Mouse (Mus musculus) heart, postnatal 0 days (tissue): Measurements from ENCODE around the gene Dlst. TPM values are rescaled to one million over a fixed set of nuclear protein-coding genes. Genes with fewer than 3 reads are reported as not detected.
A peak's percentile ranks its signal among the peaks of the same experiment; 100 is the strongest.

Source experiments
- ATAC-seq: fragments of 200-750 bp; cut with Nextera tagmentation; 2 replicates; pipeline ENCODE4 v1.8.0; 2017; ENCODE audit warnings: low read depth, moderate number of reproducible peaks, moderate library complexity; ENCODE audit not compliant: insufficient read depth
- DNase-seq: peaks from one replicate; pipeline ENCODE4 v3.0.0-alpha.2; 2016; ENCODE audit warnings: low spot score
- H3K27ac ChIP-seq: fragments of 300-500 bp; sonication (generic); 2 replicates; pipeline ENCODE4 v1.5.1; 2014; ENCODE audit warnings: low read depth, mild to moderate bottlenecking
- H3K27me3 ChIP-seq: fragments of 300-500 bp; sonication (generic); 2 replicates; pipeline ENCODE4 v1.6.1; 2014; ENCODE audit warnings: low read length, mixed read lengths; ENCODE audit not compliant: control insufficient read depth, insufficient read depth
- H3K36me3 ChIP-seq: fragments of 300-500 bp; sonication (generic); replicated peaks from 2 replicates; pipeline ENCODE4 v1.6.1; 2014; ENCODE audit warnings: low read length, mixed read lengths; ENCODE audit not compliant: control insufficient read depth, insufficient read depth
- H3K4me1 ChIP-seq: fragments of 300-500 bp; sonication (generic); 2 replicates; pipeline ENCODE4 v1.6.1; 2014; ENCODE audit warnings: antibody characterized with exemption; ENCODE audit not compliant: control insufficient read depth, insufficient read depth
- H3K4me2 ChIP-seq: fragments of 300-500 bp; sonication (generic); 2 replicates; pipeline ENCODE4 v1.6.1; 2014; ENCODE audit warnings: low read depth, mild to moderate bottlenecking, low read length, moderate library complexity
- H3K4me3 ChIP-seq: fragments of 300-500 bp; sonication (generic); 2 replicates; pipeline ENCODE4 v1.5.1; 2014; ENCODE audit warnings: low read depth, low read length
- H3K9ac ChIP-seq: fragments of 300-500 bp; sonication (generic); replicated peaks from 2 replicates; pipeline ENCODE4 v1.6.1; 2014; ENCODE audit warnings: low read depth, low read length, mixed read lengths
- H3K9me3 ChIP-seq: fragments of 300-500 bp; sonication (generic); replicated peaks from 2 replicates; pipeline ENCODE4 v1.6.1; 2016; ENCODE audit warnings: low read length; ENCODE audit not compliant: control insufficient read depth
- CTCF ChIP-seq: IDR thresholded peaks from 2 replicates; pipeline ENCODE4 v1.5.1; 2016; ENCODE audit warnings: antibody characterized with exemption, control low read depth, low read depth
- EP300 ChIP-seq: IDR thresholded peaks from 2 replicates; pipeline ENCODE4 v1.6.1; 2016; ENCODE audit warnings: antibody characterized with exemption, low read depth
- WGBS: fragments of 180-500 bp; shearing (Covaris S2); extraction: QIAGEN DNeasy Blood & Tissue Kit; methylation state at CpG from one replicate; pipeline ENCODE4 v1.1.7; 2014; 5-methylcytosine and 5-hydroxymethylcytosine counted together
- polyA plus RNA-seq: library from polyadenylated mRNA; unstranded; fragments of >200 nt; fragmentation: Nextera tagmentation; extraction: Ambion mirVana; gene quantifications from 2 replicates; pipeline ENCODE4 v1.2.1, GENCODE M21; 2015
- total RNA-seq: library from RNA; depleted of rRNA; stranded (reverse); fragments of >200 nt; gene quantifications from 2 replicates; pipeline ENCODE4 v1.2.3, GENCODE M21; 2014; ENCODE audit warnings: low replicate concordance

Dlst gene
- total and polyA plus RNA-seq, 2 experiments from 2014 or later = 269 to 341 TPM

- Histone ChIP-seq H3K4me1 (no peaks in the 10 kb centered on the region), H3K27ac (0 out of 2 replicates have a peak overlapping the region, but pooled peaks have one; percentile 21), H3K9me3 (no peaks in the 10 kb centered on the region), H3K4me2 (no peak overlapping the region), H3K27me3 (0 out of 2 replicates have a peak, but pooled peaks cover 4% of the 10 kb centered on the region), H3K36me3 (no peaks in the 10 kb centered on the region), H3K4me3 (no peak overlapping the region), H3K9ac (no peak overlapping the region)
- no peak for TF ChIP-seq CTCF
- TF ChIP-seq EP300 = no peak
- ATAC-seq = 0 out of 2 replicates have a peak, but pooled peaks have one; percentile 22
- DNase-seq = peak; percentile 19
- WGBS = 52% methylated on average over 9 of the region's 9 CpGs
Observed at GRCm38 (mm10) chr12:85145630-85146029, 35.0 kb downstream of the Dlst start.

GRCm38 (mm10) chr12:85146355-85146754 is 35.7 kb downstream of the Dlst start:
- Histone ChIP-seq H3K4me3 (no peak overlapping the region), H3K27me3 (peaks cover 8% of the 10 kb centered on the region; the same call in 1 of the 2 replicates), H3K9me3 (no peaks in the 10 kb centered on the region), H3K36me3 (no peaks in the 10 kb centered on the region), H3K4me2 (no peak overlapping the region), H3K9ac (no peak overlapping the region), H3K27ac (no peak overlapping the region), H3K4me1 (no peaks in the 10 kb centered on the region)
- ATAC-seq (0 out of 2 replicates have a peak, but pooled peaks have one; percentile 33), DNase-seq (peak; percentile 36)
- no peak for TF ChIP-seq CTCF
- TF ChIP-seq EP300 = no peak
- WGBS = 28% methylated on average over 9 of the region's 11 CpGs

- Histone ChIP-seq H3K4me2 (no peak overlapping the region), H3K4me3 (no peak overlapping the region), H3K9ac (no peak overlapping the region), H3K27me3 (peaks cover 12% of the 10 kb centered on the region), H3K36me3 (no peaks in the 10 kb centered on the region), H3K27ac (no peak overlapping the region), H3K9me3 (no peaks in the 10 kb centered on the region), H3K4me1 (no peaks in the 10 kb centered on the region)
- no peak for TF ChIP-seq CTCF
- no peak for TF ChIP-seq EP300
- WGBS = 79% methylated on average over 9 of the region's 9 CpGs
- DNase-seq = no peak
- ATAC-seq = no peak
Observed at GRCm38 (mm10) chr12:85146881-85147280, 36.2 kb downstream of the Dlst start.

- ATAC-seq (no peak), DNase-seq (no peak)
- Histone ChIP-seq H3K27me3 (peaks cover 12% of the 10 kb centered on the region), H3K4me1 (no peaks in the 10 kb centered on the region), H3K27ac (no peak overlapping the region), H3K9ac (no peak overlapping the region), H3K9me3 (no peaks in the 10 kb centered on the region), H3K36me3 (no peaks in the 10 kb centered on the region), H3K4me3 (peak overlapping the region; percentile 32), H3K4me2 (peak overlapping the region; percentile 56)
- 20% methylated on average over 20 of the region's 20 CpGs for WGBS
- no peak for TF ChIP-seq EP300
- TF ChIP-seq CTCF = no peak
Observed at GRCm38 (mm10) chr12:85150321-85151001, 39.8 kb downstream of the Dlst start.

- Histone ChIP-seq H3K4me1 (no peaks in the 10 kb centered on the region), H3K4me2 (peak within 1 kb of the TSS; percentile 56), H3K36me3 (no peaks in the 10 kb centered on the region), H3K9me3 (no peaks in the 10 kb centered on the region), H3K27ac (no peak within 1 kb of the TSS), H3K9ac (no peak within 1 kb of the TSS), H3K27me3 (peaks cover 12% of the 10 kb centered on the region), H3K4me3 (peak within 1 kb of the TSS; percentile 32)
- WGBS = 15% methylated on average over 28 of the region's 28 CpGs
- TF ChIP-seq CTCF = no peak
- TF ChIP-seq EP300 = no peak
- DNase-seq = no peak
- ATAC-seq = peak; percentile 74
Observed at GRCm38 (mm10) chr12:85151002-85151774, 40.6 kb downstream of the Dlst start, which contains the start of gene Rps6kl1. Rps6kl1 (minus strand) TSS chr12:85151264.
